Mouse (Mus musculus) thymus, adult 2 months (tissue): ENCODE measurements around the gene Ksr2. TPM values are rescaled to one million over a fixed set of nuclear protein-coding genes. Genes with fewer than 3 reads are reported as not detected.

ENCODE experiments used
- DNase-seq: peaks from one replicate; pipeline ENCODE4 v3.0.0; 2021
- H3K27ac ChIP-seq: fragments of 200-500 bp; 2 replicates; pipeline ENCODE4 v1.5.1; 2012; ENCODE audit warnings: low read length, control low read depth; ENCODE audit not compliant: control insufficient read depth, insufficient read depth
- H3K27me3 ChIP-seq: fragments of 200-500 bp; 2 replicates; pipeline ENCODE4 v1.6.1; 2012; ENCODE audit warnings: mild to moderate bottlenecking, low read length, moderate library complexity, mixed read lengths; ENCODE audit not compliant: control insufficient read depth, insufficient read depth
- H3K36me3 ChIP-seq: fragments of 200-500 bp; 2 replicates; pipeline ENCODE4 v1.6.1; 2012; ENCODE audit warnings: mild to moderate bottlenecking, low read length, moderate library complexity; ENCODE audit not compliant: control insufficient read depth, insufficient read depth
- H3K4me1 ChIP-seq: fragments of 200-500 bp; replicated peaks from 2 replicates; pipeline ENCODE4 v1.6.1; 2012; ENCODE audit warnings: low read length; ENCODE audit not compliant: control insufficient read depth, insufficient read depth
- H3K4me3 ChIP-seq: fragments of 200-500 bp; 2 replicates; pipeline ENCODE4 v1.5.1; 2012; ENCODE audit warnings: mild to moderate bottlenecking, low read length, control low read depth, moderate library complexity; ENCODE audit not compliant: control insufficient read depth, insufficient read depth
- CTCF ChIP-seq: fragments of 200-500 bp; IDR thresholded peaks from 2 replicates; pipeline ENCODE4 v1.5.1; 2012; ENCODE audit warnings: mild to moderate bottlenecking, control low read depth, low read length, moderate library complexity, borderline replicate concordance; ENCODE audit not compliant: control insufficient read depth, poor library complexity, insufficient read depth; ENCODE audit errors: extremely low read depth
- POLR2A ChIP-seq: fragments of 200-500 bp; IDR thresholded peaks from 2 replicates; pipeline ENCODE4 v1.6.1; 2012; ENCODE audit warnings: mild to moderate bottlenecking, low read length, control low read depth, moderate library complexity; ENCODE audit not compliant: control insufficient read depth, poor library complexity, insufficient read depth; ENCODE audit errors: extremely low read depth
- WGBS: fragments of 180-500 bp; shearing (Covaris S2); methylation state at CpG from one replicate; pipeline ENCODE4 v1.1.7; 2018; 5-methylcytosine and 5-hydroxymethylcytosine counted together
- polyA plus RNA-seq: library from polyadenylated mRNA; depleted of rRNA; stranded (reverse); fragments of >200 nt; gene quantifications from 2 replicates; pipeline ENCODE4 v1.2.3, GENCODE M21; 2012

The Ksr2 gene
- polyA plus RNA-seq, 1 experiment, result 0.54 TPM

DNA sequence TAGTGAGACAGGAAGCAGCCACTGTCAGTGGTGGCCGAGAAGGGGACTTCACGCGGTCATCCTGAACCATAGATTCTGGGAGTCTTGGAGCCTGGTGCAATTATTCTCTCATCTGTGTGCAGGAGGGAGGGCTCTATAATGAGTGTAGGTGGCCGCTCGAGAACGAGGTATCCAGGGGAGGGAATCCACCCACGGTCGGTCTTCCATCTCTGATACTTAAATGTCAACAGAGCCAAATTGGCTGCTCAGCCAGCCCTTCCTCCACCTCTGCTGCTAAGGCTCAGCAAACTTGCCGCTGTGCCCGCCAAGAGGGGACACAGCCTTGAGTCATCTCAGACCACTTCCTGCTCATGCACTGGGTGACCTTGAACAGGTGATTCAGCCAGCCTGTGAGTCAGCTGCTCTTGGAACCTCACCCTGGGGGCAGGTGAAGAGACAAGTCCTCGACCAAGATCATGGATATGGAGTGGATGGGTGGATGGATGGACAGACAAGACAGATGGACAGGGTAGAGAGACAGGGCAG, 330.9 kb downstream of the Ksr2 start:
- H3K36me3 ChIP-seq, result no peaks in the 10 kb centered on the region
- no peak overlapping the region for H3K4me3 ChIP-seq
- H3K4me1 ChIP-seq, result no peaks in the 10 kb centered on the region
- TF ChIP-seq CTCF (no peak), POLR2A (no peak)
- no peaks in the 10 kb centered on the region for H3K27me3 ChIP-seq
- WGBS, result 76% methylated on average over 11 of the region's 11 CpGs
- no peak overlapping the region for H3K27ac ChIP-seq
- no peak for DNase-seq

DNA sequence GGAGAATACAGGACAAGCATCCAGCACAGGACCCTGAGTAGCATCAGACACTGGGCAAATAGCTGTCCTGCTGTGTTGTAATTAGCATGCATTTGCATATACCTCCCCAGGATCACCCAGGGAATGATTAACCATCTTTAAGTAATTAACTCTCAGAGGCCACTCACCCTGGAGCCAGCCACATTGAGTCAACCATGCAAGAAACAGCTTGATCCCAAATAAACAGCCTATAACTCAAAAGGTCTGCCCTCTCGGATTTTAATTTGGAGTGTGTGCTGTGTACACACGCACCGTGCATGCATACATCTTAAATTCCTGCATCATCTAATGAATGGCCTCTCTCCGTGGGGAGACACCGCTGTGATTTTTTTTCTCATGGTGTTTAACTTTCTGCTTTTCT, 335.6 kb downstream of the Ksr2 start:
- H3K4me1 ChIP-seq, result no peaks in the 10 kb centered on the region
- H3K27me3 ChIP-seq, result no peaks in the 10 kb centered on the region
- DNase-seq, result no peak
- 77% methylated on average over 5 of the region's 5 CpGs for WGBS
- H3K36me3 ChIP-seq, result no peaks in the 10 kb centered on the region
- TF ChIP-seq POLR2A, result no peak
- TF ChIP-seq CTCF, result no peak
- H3K4me3 ChIP-seq, result no peak overlapping the region
- H3K27ac ChIP-seq, result no peak overlapping the region

DNA sequence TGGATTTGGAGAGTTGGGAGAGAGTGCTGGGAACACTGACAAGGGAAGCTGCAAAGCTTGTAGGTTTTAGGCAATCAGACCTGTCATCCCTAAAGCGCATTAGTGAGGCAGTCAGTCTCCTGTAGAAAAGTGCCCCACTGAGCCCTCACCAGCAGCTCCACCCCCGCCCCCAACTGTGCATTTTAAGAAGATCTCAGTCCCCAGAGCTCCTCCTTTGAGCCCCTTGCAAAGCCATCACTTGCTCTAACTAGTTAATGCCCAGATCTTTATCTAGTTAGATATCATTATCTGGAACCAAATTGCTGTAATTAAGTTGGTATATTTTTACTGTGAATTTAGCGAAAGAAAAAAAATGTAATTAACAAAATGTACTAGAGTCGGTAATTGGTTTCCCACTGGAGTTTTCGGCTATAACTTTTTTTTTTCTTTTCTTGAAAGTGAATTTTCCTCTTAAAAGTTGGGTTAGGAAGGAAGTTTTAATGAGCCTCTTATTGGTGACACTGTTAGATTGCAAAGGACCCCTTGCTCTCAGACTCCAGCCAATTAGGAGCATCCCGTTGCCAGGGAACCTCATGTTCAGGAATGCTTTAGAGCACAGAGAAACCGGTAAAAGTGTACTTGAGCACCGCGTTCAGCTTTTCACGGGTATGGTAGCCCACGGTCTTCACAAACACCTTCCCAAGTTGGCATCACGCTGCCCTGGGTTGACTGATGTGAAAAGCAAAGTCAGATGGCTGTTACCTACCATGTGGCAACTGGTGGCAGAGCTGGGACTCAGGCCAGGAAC, 344.1 kb downstream of the Ksr2 start:
- WGBS, result 80% methylated on average over 12 of the region's 12 CpGs
- Histone ChIP-seq H3K36me3 (no peaks in the 10 kb centered on the region), H3K4me3 (no peak overlapping the region), H3K27me3 (no peaks in the 10 kb centered on the region), H3K27ac (no peak overlapping the region), H3K4me1 (no peaks in the 10 kb centered on the region)
- DNase-seq, result no peak
- TF ChIP-seq POLR2A, result no peak
- no peak for TF ChIP-seq CTCF

DNA sequence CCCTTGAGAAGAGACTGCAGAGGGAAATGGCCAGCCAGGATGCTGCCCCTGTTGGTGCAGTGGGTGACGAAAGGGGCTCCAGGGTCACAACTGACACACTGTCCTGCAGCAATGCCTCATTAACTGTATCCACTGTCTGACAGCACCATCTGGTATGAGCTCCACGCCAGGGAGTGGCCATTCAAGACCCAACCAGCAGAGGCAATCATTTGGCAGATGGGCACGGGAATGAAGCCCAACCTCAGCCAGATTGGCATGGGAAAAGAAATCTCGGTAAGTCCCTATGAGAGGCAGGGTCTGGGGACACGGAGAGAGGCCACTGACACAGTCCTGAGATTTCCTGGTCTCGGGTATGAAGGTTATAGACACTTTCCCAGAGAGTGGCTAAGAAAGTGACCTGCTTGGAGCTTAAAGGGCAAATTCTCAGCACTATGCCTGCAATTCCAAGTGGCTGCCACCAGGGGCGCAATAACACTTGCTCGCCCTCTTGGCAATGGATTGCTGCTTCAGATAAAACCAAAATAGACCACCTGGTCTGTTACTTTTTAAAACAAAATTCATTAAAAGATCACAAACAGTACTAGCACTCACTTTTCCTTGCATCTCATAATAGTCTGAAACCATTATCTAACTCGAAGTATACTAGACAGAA, 347.5 kb downstream of the Ksr2 start:
- no peaks in the 10 kb centered on the region for H3K36me3 ChIP-seq
- 78% methylated on average over 9 of the region's 9 CpGs for WGBS
- DNase-seq, result no peak
- no peak overlapping the region for H3K27ac ChIP-seq
- H3K4me1 ChIP-seq, result no peaks in the 10 kb centered on the region
- TF ChIP-seq POLR2A (no peak), CTCF (no peak)
- H3K4me3 ChIP-seq, result no peak overlapping the region
- no peaks in the 10 kb centered on the region for H3K27me3 ChIP-seq

DNA sequence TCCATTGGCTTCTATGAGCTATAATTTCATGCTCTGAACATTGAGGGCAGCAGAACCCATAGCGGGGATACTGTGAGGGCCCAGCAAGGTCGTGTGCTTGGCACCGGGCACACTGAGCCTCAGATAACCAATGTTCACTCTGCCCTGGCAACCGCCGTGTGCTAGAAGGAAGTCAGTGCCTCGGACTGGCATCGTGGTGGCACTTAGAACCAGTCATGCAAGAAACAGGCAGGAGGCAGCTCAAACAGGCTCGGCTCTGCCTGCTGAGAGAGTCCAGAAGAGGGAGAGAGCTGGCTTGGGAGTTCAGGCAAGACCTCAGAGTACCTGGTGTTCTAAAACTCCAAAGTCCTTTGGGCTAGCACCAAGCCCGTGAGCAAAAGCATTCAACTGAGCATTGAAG, 350.7 kb downstream of the Ksr2 start:
- WGBS, result 80% methylated on average over 9 of the region's 9 CpGs
- no peak overlapping the region for H3K4me3 ChIP-seq
- H3K27ac ChIP-seq, result no peak overlapping the region
- no peak for DNase-seq
- H3K36me3 ChIP-seq, result no peaks in the 10 kb centered on the region
- no peaks in the 10 kb centered on the region for H3K4me1 ChIP-seq
- TF ChIP-seq CTCF (no peak), POLR2A (no peak)
- no peaks in the 10 kb centered on the region for H3K27me3 ChIP-seq

DNA sequence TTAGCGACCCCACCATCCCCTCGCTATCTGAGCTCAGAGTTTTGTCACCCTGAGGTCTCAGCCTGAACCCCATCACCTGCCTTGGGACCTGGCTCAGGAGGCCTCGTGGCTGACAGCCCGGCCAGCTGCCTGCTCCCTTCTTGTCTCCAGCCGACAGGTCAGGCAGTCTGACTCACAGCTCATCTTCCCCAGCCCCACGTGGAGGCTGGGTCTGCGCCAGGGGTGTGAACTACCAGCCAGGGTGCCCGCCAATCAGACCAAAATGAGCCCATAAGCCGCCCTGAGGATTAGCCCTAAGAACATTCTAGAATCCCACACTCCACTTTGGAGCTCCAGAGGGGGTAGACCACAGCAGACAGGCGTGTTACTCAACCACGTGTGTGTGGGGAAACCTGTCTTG, 365.4 kb downstream of the Ksr2 start:
- Histone ChIP-seq H3K27ac (no peak overlapping the region), H3K27me3 (no peaks in the 10 kb centered on the region), H3K36me3 (no peaks in the 10 kb centered on the region), H3K4me3 (no peak overlapping the region), H3K4me1 (no peaks in the 10 kb centered on the region)
- WGBS, result 67% methylated on average over 11 of the region's 11 CpGs
- DNase-seq, result no peak
- TF ChIP-seq POLR2A (no peak), CTCF (no peak)

DNA sequence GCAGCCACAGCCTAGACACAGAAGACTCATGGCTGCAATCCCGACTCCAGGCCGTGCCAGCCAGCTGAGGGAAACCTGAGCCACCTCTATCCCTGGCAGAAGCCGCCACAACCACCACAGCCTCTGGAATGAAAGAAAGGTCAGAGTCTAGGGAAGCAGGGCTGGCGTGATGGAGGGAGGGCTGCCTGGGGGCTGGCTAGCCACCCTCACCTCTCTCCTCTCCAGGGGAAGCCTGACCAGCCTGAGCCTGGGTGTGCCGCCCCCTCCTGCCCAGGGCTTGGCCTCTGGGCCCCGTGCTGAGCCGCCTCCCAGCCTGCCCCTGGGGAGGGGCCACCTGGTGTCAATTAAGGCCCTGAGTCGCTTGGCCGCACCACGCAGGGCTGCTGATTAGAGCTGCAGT, 366.9 kb downstream of the Ksr2 start, which contains the start of gene Nos1:
TSS of gene Nos1 (plus strand) at position 352 of the 400 bp plus-strand sequence.
- Histone ChIP-seq H3K4me1 (no peaks in the 10 kb centered on the region), H3K27ac (no peak within 1 kb of the TSS), H3K36me3 (no peaks in the 10 kb centered on the region), H3K4me3 (no peak within 1 kb of the TSS), H3K27me3 (no peaks in the 10 kb centered on the region)
- TF ChIP-seq CTCF, result no peak
- TF ChIP-seq POLR2A, result no peak
- no peak for DNase-seq
- WGBS, result 58% methylated on average over 10 of the region's 10 CpGs
